Mouse (Mus musculus) testis, postnatal 14 days (tissue): Measurements from ENCODE around the gene Rrbp1.
A peak's percentile ranks its signal among the peaks of the same experiment; 100 is the strongest.

Source experiments
- DNase-seq: peaks from one replicate; pipeline ENCODE4 v3.0.0; 2021; ENCODE audit warnings: low spot score

Gene Rrbp1

DNA sequence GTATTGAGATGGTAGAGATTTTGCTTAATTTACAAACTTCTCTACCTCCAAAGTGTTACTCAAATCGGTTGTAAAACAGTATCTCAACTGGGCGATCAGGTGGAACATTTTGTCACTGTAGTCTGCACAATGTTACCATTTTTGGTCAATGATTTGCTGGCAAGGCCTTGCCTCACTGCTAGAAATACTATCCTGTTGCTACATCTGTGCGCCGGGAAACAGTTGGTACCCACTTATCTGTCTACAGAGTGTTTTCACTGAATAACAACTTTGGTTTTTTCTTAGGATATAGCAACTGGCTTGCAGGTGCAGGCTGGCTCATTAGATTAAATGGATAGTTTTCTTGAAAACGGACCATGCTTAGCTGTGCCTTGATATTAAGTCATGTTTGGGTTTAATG is 94.8 kb downstream of the Rrbp1 start:
- peak; percentile 83 for DNase-seq

DNA sequence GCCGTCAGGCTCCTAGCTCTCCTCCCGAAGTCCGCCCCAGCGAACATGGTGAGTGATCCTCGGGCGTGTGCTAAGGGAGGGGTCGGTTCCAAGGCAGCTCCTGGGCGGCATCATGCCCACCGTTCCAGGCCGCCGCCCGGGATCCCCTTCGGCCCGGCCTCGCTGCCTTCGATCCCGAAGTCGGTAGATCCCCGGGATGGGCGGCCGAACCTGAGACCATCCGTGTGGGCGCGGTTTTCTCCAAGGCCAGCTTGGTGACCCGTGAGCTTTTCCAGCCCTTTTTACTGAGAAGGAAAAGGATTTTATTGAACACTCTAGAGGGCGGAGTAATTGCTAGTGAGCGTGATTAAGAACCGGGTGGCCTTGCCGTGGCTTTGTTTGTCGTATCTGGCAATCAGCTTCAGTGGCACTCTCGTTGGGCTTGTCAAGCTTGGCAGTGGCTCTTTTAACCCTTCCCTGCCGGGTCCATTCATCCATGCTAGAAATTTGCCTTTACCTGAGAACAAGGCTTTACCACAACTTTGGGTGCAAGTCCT is 95.4 kb downstream of the Rrbp1 start:
- DNase-seq = no peak

DNA sequence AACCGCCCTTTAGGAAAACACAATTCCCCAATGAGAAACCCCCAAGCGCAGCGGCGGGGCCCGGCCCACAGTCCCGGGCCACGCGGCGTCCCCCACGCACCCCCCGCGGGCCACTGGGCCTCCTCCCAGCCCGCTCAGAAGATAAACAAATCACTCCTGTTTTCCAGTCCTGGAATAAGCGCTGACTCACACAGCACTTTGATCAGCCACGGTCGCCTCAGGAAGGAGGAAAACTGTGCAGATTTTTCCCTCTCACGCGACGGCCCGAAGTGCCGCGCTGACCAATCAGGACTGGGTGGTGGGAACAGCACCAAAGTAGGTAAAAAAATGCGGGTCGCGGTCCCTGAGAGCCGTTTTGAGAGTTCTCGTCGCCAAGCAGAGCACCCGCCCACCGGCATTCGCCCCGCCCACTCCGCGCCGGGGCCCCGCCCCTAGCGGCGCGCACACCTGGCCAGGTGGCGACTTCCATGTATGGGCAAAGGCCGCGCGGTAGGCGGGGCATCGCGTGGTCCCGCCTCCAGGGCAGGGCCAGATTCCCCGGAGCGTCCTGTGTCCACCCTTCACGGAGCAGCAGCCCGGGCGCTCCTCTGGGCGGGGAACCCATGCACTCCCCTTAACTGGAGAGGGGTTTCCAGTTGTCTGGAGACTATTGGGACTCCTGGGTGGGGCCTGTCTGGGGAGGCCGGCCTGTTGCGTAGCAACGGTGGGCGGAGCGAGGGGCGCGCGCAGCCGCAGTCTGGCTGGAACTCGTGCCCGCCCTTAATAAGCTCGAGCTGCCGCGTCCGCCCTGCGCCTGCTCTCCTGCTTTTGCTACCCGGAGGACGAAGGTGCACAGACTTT is 96.1 kb downstream of the Rrbp1 start, which contains the start of gene Dstn:
Gene Dstn, plus strand, starts transcription at position 561 of the 840 bp plus-strand sequence.
- DNase-seq = peak; percentile 96

DNA sequence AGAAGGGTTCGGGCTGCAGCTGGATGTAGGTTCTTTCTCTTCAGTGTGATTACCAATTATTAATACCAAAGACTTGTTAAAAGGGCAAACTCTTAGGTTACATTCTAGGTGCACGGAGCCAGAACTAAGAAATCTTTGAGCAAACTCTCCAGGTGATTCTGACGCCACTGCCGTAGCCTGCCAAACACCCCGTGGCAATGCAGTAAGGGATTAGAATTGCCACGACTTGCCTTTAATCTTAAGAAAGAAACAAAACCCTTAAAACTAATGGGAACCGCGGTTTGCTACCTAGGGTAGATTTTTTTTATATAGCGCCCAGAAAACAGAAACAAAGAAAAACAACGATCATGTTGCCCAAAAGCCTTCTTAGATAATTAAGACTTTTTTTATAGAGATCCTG is 96.8 kb downstream of the Rrbp1 start:
- no peak for DNase-seq

DNA sequence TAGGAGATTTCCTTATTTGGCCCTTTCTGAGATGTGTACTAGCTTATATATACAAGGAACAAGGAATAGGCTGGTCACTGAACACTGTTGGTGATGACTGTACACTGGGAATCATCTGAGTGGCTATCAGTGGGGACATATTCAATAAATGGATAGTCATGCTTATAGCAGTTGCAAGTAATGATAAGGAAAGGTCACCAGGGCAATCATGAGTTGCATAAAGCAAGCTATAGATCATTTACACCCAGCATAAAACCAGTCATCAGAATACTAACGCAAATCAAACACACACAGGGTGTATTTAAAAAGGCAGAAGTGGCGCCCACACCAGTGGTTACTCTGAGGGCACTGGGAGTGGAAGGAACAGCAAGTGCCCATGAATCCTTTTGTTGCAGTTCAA is 98.9 kb downstream of the Rrbp1 start:
- DNase-seq = no peak

DNA sequence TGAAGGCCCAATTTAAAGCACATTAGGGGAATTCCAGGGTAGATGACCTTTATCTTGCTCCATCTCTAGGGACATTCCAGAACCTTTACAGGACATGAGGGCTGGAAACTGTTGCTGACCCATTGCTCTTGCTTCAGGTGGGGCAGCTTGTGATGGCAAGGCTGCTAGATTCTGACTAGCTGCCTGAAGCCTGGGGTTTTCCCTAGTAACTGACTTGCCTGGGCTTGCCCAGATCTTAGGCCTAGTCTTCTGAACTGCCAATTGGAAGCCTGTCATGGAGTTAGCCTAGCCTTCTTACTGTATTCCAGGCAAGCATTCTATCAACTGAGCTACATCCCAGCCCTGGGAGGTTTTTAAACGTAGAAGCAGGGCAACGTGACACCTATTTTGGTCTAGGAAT is 101.8 kb downstream of the Rrbp1 start:
- no peak for DNase-seq

DNA sequence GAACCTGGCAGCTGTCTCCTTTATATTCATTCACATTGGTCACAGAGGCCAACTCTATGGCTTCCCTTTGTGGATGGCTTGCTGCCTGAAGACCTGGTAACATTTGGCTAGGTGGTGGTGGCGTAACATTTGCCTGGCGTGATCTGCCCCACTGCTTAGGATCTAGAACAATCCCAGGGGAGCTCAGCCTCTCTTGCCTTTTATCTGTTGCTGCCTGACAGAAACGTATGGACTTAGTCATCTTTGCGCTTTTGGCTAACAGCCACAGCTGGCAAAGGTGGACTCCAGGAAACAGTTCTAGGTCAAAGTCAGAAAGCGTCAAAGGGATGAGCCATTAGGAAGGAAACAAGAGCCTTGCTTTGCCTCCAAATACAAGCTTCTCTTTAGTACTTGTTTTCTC is 106.2 kb downstream of the Rrbp1 start:
- no peak for DNase-seq

DNA sequence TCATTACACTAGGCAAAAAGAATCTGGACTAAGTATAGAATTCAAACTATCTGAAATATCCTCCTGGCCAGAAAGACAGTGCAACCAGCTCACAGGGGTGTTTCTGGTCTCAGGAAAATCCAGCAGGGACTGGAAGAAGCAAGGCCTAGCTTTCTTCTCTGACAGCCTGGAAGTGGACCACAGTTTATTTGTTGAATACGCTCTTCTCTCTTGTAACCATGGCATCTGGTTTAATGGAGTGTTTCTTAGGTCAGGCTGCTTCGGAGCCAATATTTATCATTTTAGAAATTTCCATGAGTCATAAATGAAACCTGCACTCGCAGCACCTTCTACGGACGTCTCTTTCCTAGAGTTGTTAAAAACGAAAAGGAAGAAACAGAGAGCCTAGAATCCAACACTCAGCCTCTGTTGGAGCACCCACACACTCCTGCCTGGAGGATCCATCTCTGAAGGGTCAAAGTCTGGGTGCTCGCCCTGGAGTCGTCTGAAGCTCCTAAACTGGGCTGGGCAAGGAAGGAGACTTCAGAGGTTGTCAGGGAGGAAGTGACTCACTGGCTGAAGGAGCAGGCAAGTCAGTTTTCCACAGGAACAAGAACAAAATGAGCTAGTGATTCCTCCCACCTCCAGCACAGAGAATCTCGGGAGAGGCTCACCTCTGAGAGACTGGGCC is 107.6 kb downstream of the Rrbp1 start:
- DNase-seq = no peak

DNA sequence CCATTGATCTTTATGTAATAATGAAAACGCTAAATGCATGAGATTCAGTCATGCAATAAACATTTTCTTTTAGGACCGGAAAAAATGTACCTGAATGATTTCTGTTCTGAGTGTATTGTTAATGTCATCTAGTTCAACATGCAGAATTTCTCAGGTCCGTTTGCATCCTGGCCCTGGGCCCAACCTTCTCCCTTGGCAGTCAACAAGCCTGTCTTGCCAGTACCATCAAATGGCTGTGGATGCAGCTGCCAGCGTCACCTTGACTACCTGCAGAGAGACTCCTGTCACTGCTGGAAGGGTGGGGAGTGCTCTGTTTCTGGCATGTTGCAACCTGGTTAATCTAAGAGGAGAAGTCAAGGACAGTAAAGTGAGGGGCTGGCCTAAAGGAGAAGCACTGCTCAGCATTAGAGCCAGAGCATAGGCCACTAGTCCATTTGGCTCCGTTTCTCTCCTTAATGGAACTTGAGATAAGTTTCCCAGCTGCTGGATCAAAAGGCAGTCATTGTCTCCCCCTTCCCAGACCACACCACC is 110.2 kb downstream of the Rrbp1 start:
- DNase-seq = no peak

DNA sequence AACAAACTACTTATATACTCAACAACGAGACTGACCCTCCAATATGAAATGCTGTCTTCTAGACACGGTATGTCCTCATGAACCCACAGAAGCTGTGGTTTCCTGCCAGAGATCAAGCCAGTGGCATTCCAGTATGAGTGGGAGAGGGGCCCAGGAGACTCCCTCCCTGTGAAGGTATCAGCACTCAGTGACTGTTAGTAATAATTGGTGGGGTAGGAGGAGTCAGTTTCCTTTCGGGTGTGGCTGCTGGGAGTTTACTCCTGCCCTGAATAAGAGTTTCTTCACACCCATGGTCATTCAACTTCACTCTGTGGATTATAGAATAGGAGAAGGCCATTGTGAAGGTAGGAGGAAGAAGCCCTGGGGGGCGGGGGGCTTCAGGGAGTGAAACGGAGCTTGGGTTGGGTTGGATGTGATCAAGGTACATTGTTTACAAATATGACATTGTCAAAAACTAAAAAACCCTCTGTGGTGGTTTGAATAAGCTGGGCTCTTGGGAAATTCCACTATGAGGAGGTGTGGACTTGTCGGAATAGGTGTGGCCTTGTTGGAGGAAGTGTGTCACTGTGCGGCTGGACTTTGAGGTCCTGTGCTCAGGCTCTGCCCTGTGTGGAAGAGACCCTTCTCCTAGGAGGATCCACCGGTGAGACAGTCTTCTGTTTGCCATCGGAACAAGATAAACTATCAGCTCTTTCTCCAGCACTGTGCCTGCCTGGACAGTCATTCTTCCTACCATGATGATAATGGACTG is 111.4 kb downstream of the Rrbp1 start:
- DNase-seq = no peak
